Mouse (Mus musculus): ENCODE data around the gene Rims1.

DNA sequence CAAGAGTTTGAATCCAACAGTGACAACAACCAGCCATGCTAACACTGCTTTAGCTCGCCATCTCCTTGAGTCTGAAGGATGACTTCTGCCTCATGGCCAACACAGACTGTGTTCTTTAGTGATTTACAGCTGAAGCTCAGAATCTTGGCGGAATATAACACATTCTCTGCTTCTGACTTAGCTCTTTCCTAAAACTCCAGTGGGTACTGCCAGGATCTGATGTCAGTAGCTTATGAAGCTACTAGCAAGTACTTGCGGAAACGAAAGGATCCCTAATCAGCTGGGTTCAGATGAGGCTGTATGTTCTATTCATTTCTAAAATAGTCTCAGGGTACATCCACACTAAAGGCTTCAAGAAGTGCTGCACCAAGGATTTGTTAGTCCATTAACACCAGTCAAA is 290.7 kb downstream of the Rims1 start:
- TF ChIP-seq CTCF (IDR thresholded peaks at IDR 0.05; ENCODE audit: low read depth) (no peak), EP300 (optimal IDR thresholded peaks at IDR 0.05) (no peak)

All from stomach, postnatal 0 days (tissue).